Mouse (Mus musculus): ENCODE measurements around the gene Kcnab3. TPM values are rescaled to one million over a fixed set of nuclear protein-coding genes. Genes with fewer than 3 reads are reported as not detected.

Gene Kcnab3
- polyA plus RNA-seq, 1 experiment from 2014 or later = 0.93 TPM

DNA sequence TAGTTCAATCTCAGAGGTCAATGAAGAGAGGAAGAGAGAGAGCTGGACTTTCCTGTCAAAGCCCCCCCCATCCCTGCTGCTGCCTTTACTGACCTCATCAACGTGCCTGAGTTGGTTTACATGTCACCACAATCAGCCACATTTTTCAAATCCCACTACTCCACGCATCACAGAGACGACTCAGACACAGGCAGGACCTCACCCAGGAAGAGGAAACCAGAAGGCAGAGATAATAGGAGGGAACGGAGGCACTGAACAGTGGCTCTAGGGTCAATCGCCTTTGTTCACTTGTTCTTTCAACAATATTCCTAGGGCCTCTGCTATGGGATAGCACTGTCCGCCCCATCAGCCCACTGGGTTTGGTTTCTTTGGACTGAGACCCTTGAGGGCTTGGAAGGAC lies 1.6 kb downstream of the Kcnab3 start:
- Histone ChIP-seq H3K27me3 (replicated peaks; ENCODE audit: insufficient read depth, low read length) (no peaks in the 10 kb centered on the region), H3K36me3 (ENCODE audit: insufficient read depth, low read length) (no peaks in the 10 kb centered on the region), H3K4me3 (ENCODE audit: low read depth, low read length) (no peak overlapping the region), H3K4me2 (replicated peaks; ENCODE audit: low read depth, low read length) (no peak overlapping the region), H3K4me1 (ENCODE audit: insufficient read depth, low read depth, low read length) (peaks cover 22% of the 10 kb centered on the region), H3K9ac (replicated peaks; ENCODE audit: low read depth) (no peak overlapping the region), H3K27ac (ENCODE audit: low read length) (no peak overlapping the region), H3K9me3 (ENCODE audit: low read length) (no peaks in the 10 kb centered on the region)
- 43% methylated on average over 6 of the region's 6 CpGs for WGBS
- peak; percentile 8 for DNase-seq (ENCODE audit: low spot score)
- ATAC-seq = no peak
- TF ChIP-seq CTCF (IDR thresholded peaks at IDR 0.05) = no peak
- TF ChIP-seq EP300 (IDR thresholded peaks at IDR 0.05) = no peak

- TF ChIP-seq EP300 (IDR thresholded peaks at IDR 0.05) = no peak
- no peak for TF ChIP-seq CTCF (IDR thresholded peaks at IDR 0.05)
- H3K9me3 ChIP-seq (ENCODE audit: low read length) = no peaks in the 10 kb centered on the region
- no peak overlapping the region for H3K4me2 ChIP-seq (replicated peaks; ENCODE audit: low read depth, low read length)
- no peaks in the 10 kb centered on the region for H3K27me3 ChIP-seq (replicated peaks; ENCODE audit: insufficient read depth, low read length)
- H3K9ac ChIP-seq (replicated peaks; ENCODE audit: low read depth) = no peak overlapping the region
- peaks cover 18% of the 10 kb centered on the region for H3K4me1 ChIP-seq (ENCODE audit: insufficient read depth, low read depth, low read length)
- no peaks in the 10 kb centered on the region for H3K36me3 ChIP-seq (ENCODE audit: insufficient read depth, low read length)
- WGBS = 89% methylated on average over 6 of the region's 6 CpGs
- no peak for DNase-seq (ENCODE audit: low spot score)
- no peak overlapping the region for H3K4me3 ChIP-seq (ENCODE audit: low read depth, low read length)
- H3K27ac ChIP-seq (ENCODE audit: low read length) = no peak overlapping the region
- ATAC-seq = no peak
Measured at GRCm38 (mm10) chr11:69328517-69328916, 2.5 kb downstream of the Kcnab3 start.

GRCm38 (mm10) chr11:69331152-69331551 lies 5.1 kb downstream of the Kcnab3 start:
- H3K27ac ChIP-seq (ENCODE audit: low read length) = no peak overlapping the region
- 86% methylated on average over 6 of the region's 6 CpGs for WGBS
- DNase-seq (ENCODE audit: low spot score) = no peak

DNA sequence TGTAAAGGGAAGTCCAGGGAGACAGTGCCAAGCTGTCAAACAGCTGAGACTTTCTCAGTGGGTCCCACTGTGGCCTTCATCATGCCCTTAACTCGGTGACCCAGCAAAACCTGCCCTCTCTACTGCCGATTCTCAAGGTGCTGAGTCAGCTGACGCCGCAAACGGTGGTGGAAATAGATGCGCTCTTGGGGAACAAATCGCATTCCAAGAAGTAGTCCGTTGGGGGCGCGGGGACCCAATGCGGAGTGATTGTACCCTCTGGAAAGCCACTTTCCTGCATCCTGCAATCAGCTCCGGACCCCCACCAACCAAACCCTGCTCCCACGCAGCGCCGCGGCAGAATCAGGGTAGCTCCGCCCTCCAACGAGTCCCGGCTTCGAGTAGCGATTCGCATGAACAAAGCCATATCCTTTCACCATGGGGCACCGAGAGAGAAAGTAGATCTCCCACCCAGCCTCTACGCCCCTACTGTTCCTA lies 5.9 kb downstream of the Kcnab3 start:
- Histone ChIP-seq H3K27me3 (replicated peaks; ENCODE audit: insufficient read depth, low read length) (no peaks in the 10 kb centered on the region), H3K4me2 (replicated peaks; ENCODE audit: low read depth, low read length) (peak overlapping the region; percentile 66), H3K9me3 (ENCODE audit: low read length) (no peaks in the 10 kb centered on the region), H3K4me3 (ENCODE audit: low read depth, low read length) (peak overlapping the region; percentile 56), H3K36me3 (ENCODE audit: insufficient read depth, low read length) (no peaks in the 10 kb centered on the region), H3K9ac (replicated peaks; ENCODE audit: low read depth) (peak overlapping the region; percentile 54), H3K27ac (ENCODE audit: low read length) (peak overlapping the region; percentile 54), H3K4me1 (ENCODE audit: insufficient read depth, low read depth, low read length) (peaks cover 5% of the 10 kb centered on the region)
- DNase-seq (ENCODE audit: low spot score) (peak; percentile 84), ATAC-seq (peak; percentile 77)
- WGBS = under 1% methylated on average over 24 of the region's 24 CpGs
- TF ChIP-seq EP300 (IDR thresholded peaks at IDR 0.05) (no peak), CTCF (IDR thresholded peaks at IDR 0.05) (no peak)

More at GRCm38 (mm10) chr11:69331152-69331551, 5.1 kb downstream of the Kcnab3 start:
- Histone ChIP-seq H3K36me3 (ENCODE audit: insufficient read depth, low read length) (no peaks in the 10 kb centered on the region), H3K4me1 (ENCODE audit: insufficient read depth, low read depth, low read length) (peaks cover 8% of the 10 kb centered on the region), H3K9me3 (ENCODE audit: low read length) (no peaks in the 10 kb centered on the region), H3K4me2 (replicated peaks; ENCODE audit: low read depth, low read length) (no peak overlapping the region), H3K4me3 (ENCODE audit: low read depth, low read length) (no peak overlapping the region), H3K27me3 (replicated peaks; ENCODE audit: insufficient read depth, low read length) (no peaks in the 10 kb centered on the region), H3K9ac (replicated peaks; ENCODE audit: low read depth) (no peak overlapping the region)
- ATAC-seq = no peak
- TF ChIP-seq EP300 (IDR thresholded peaks at IDR 0.05) (no peak), CTCF (IDR thresholded peaks at IDR 0.05) (no peak)

- Histone ChIP-seq H3K9me3 (ENCODE audit: low read length) (no peaks in the 10 kb centered on the region), H3K36me3 (ENCODE audit: insufficient read depth, low read length) (no peaks in the 10 kb centered on the region), H3K27ac (ENCODE audit: low read length) (peak overlapping the region; percentile 54; the same call in 1 of the 2 replicates), H3K27me3 (replicated peaks; ENCODE audit: insufficient read depth, low read length) (no peaks in the 10 kb centered on the region), H3K9ac (replicated peaks; ENCODE audit: low read depth) (no peak overlapping the region; the same call in 1 of the 2 replicates), H3K4me2 (replicated peaks; ENCODE audit: low read depth, low read length) (no peak overlapping the region; the same call in 1 of the 2 replicates), H3K4me3 (ENCODE audit: low read depth, low read length) (no peak overlapping the region), H3K4me1 (ENCODE audit: insufficient read depth, low read depth, low read length) (peaks cover 5% of the 10 kb centered on the region)
- 28% methylated on average over 8 of the region's 8 CpGs for WGBS
- DNase-seq (ENCODE audit: low spot score) = no peak
- TF ChIP-seq EP300 (IDR thresholded peaks at IDR 0.05) (no peak), CTCF (IDR thresholded peaks at IDR 0.05) (no peak)
- ATAC-seq = no peak
Measured at GRCm38 (mm10) chr11:69332713-69333253, 6.7 kb downstream of the Kcnab3 start.

GRCm38 (mm10) chr11:69333922-69334321 lies 7.9 kb downstream of the Kcnab3 start:
- Histone ChIP-seq H3K27ac (ENCODE audit: low read length) (no peak overlapping the region), H3K4me1 (ENCODE audit: insufficient read depth, low read depth, low read length) (peaks cover 5% of the 10 kb centered on the region), H3K36me3 (ENCODE audit: insufficient read depth, low read length) (no peaks in the 10 kb centered on the region), H3K4me3 (ENCODE audit: low read depth, low read length) (no peak overlapping the region), H3K27me3 (replicated peaks; ENCODE audit: insufficient read depth, low read length) (no peaks in the 10 kb centered on the region), H3K4me2 (replicated peaks; ENCODE audit: low read depth, low read length) (no peak overlapping the region), H3K9ac (replicated peaks; ENCODE audit: low read depth) (no peak overlapping the region), H3K9me3 (ENCODE audit: low read length) (no peaks in the 10 kb centered on the region)
- DNase-seq (ENCODE audit: low spot score) (peak; percentile 51), ATAC-seq (no peak)
- WGBS = 58% methylated on average over 3 of the region's 3 CpGs
- TF ChIP-seq CTCF (IDR thresholded peaks at IDR 0.05) = peak; percentile 53
- no peak for TF ChIP-seq EP300 (IDR thresholded peaks at IDR 0.05)
